Mouse (Mus musculus) brain, adult 2 months (tissue): ENCODE data around the gene Git2.
A peak's percentile ranks its signal among the peaks of the same experiment; 100 is the strongest.

Experiments
- DNase-seq: peaks from one replicate; pipeline ENCODE4 v3.0.0; 2011; ENCODE audit warnings: low read depth, low spot score

Git2 gene

DNA sequence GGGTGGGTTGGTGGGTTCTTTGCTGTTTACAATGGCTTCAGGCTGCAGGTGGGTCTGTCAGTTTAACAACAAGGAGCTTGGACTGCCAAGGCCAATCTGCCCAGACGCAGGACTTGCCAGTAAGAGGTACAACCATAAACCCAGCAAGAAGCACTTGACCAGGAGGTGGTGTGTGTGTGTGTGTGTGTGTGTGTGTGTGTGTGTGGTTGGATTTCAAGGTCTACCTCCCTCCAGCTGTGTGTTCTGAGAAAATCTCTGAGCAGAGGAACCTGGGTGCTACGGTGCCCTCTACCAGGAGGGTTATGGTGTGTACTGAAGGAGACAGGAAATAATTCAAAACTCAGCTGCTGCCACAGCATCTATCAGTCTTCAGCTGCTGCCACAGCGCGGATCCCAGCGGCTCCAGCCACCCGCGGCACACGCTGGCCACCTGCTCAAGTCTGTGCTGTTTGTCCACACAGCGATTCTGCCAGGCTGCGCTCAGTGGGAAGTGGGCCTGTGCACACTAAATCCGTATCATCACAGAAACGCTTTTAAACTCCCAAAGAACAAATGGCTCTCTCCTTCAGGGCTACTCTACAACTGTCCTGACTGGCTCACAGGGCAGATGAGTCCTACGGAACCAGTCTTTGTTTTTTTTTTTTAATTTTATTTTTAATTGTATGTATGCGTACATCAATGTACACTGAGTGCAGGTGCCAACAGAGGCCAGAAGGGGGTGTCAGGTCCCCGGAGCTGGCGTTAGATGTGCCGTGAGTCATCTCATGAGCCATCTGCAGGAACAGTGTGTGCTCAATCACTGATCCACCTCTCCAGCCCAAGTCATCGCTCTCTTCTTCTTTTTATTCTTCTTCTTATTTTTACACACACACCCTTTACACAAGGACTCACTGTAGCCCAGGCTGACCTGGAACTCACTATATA, 10.2 kb downstream of the Git2 start:
- peak; percentile 96 for DNase-seq

DNA sequence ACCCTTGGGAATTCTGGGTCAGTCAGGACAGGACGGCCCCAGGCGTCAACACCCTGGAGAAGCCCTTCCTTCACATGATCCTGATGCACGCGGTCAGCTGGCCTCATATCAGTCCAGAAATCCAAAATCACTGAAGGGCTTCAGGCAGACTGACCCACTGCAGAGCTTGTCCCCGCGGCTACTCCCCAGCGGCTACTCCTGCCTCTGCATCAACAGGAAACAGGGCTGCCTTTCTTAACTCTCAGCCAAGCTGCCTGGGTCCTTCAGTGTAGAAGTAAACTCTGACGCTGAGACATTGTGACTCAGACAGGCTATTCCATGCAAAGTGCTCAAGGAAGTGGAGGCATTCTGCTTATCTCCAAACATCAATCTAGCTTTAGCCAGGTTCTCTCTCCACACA, 13.3 kb downstream of the Git2 start:
- DNase-seq, result no peak

DNA sequence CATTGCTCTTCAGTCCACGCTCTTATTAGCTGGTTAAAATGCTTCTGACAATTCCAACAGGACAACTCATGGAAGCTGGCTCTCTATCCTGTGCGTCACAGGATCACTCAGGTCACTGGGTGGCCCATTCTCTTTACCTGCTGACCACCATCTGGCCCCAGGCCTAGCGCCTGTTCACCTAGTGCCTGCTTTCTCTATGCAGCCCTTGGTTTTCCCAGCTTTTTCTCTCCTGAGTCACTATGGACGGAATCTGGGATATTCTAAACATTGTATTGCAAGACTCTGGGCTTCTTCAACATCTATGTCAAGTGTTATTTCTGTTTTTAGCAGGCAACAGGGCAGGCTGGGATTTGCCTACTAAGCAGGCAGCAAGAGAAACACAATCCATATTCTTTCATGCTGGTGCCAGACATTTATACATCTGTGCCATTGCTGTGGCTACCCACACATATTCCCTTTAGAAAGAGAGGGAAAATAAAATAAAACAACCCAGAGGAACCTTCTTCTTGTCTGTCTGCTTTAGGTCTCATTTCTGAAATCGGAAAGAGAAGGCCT, 15.7 kb downstream of the Git2 start:
- peak; percentile 63 for DNase-seq

DNA sequence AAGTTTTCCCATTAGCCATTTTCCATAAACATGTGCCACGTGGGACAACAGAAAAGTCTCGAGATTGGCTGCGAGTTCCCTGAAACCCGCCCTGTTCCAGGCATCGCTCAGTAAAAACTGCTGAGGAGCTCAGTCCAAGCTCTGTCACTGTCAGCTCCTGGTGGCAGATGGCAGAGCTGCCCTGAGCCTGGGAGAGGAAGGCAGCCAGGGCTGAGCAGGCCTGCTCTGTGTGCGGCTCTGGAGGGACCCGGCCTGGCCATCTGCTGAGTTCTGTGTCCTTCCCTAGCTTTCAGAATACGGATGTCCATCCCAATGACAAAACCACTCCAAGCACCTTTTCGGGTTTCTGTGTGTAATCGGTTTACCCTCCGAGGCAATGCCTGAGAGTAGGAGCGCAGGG, 21.9 kb downstream of the Git2 start:
- peak; percentile 98 for DNase-seq

DNA sequence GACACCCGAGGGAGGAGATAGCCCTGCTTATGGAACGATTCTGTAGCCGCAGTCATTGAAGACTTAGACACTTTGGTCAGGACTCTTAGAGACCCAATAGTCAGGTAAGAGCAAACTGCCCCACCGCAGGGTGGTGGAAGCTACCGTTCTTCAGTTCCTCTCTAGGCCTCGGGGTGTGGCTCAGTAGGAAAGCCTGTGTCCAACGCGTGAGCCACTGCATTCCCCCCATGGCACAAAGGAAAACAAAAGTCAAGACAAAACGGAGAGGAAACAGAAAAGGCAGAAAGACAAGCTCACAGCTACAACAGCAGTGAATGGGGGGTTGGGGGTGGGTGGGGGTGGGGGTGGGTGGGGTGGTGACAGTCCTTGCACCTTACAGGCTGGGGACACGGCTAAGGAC, 22.9 kb downstream of the Git2 start:
- DNase-seq, result no peak

DNA sequence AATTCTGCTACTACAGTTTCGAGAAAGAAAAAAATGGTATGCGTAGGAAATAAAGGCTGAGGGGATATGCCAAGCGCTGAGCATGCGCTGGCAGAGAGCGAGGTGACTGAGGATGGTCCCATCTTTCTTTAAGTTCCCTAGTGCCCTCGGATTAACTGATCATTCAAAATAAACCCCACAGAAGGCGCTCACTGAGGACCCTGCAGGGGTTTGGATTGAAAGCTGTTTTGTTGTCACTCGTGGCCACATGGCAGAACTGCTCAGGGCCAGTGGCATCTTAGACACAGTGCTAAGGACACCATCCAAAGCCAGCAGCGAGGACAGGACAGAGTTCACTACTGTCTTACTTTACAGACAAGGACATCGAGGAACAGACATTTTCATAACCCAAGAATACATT, 25.0 kb downstream of the Git2 start:
- DNase-seq, result no peak

DNA sequence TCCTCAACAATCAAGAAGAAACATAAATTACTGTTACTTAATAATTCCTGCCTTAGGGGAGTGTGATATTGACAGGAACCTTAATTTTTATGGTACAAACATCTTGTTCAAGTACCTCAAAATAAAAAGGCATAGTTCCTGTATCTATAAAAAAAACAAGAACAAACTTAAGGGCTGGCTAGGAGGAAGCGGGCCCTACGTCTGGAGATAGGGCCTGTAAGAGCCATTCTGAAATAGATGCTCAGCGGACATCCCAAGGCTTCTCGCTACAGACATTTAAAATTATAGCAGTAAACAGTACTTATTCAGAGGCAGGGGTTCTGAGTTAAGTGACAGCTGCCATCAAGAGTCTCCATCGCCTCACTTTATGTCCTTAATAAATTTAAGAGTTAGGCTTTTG, 27.8 kb downstream of the Git2 start:
- no peak for DNase-seq

DNA sequence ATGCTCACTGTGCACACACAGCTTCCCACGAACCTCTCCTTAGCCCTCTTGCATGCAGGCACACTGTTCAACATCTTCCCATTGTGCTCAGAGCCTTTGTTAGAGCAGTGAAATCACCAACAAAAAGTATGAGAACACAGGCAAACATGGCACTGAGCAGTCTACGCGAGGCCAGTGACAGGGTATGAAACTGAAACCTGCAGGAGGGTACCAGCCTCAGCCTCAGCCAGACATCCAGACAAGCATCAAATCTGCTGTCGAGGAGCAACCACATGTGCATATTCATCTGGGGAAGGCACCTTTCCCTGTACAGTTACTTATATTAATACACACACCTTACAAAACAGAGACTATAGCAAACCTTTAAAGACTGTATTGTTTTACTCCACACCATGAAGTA, 28.4 kb downstream of the Git2 start:
- DNase-seq, result no peak

DNA sequence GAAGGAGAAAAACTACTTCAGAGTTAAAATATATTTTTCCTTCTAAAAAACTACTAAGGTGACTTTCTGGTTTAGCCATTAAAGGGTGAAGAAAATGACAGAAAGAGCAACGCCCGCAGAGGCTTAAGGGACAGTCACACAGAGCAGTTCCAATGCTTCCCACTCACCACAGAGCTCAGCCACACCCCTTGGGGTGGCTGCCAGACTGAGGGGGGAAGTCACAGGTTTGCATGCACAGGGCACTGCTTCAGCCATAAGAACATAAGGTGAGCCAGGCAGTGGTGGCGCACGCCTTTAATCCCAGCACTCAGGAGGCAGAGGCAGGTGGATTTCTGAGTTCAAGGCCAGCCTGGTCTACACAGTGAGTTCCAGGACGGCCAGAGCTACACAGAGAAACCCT, 29.7 kb downstream of the Git2 start:
- peak; percentile 75 for DNase-seq

DNA sequence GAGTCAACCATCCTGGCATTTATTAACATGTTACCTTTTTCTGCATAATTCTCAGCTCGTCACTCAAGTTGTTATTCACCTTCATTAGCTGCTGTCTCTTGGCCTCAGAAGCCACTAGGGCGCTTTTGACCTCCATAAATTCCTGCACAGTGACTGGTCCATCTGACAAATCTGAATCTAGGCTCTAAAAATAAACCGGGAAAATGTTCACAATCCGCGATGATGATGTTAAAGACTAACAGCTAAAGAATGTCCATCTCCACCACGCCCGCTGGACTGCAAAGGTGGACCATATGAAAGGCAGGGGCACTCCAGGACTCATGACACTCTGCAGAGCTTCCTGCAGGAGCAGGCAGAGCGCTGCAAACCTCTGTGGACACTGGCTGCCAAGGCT, 31.6 kb downstream of the Git2 start:
- DNase-seq, result no peak

DNA sequence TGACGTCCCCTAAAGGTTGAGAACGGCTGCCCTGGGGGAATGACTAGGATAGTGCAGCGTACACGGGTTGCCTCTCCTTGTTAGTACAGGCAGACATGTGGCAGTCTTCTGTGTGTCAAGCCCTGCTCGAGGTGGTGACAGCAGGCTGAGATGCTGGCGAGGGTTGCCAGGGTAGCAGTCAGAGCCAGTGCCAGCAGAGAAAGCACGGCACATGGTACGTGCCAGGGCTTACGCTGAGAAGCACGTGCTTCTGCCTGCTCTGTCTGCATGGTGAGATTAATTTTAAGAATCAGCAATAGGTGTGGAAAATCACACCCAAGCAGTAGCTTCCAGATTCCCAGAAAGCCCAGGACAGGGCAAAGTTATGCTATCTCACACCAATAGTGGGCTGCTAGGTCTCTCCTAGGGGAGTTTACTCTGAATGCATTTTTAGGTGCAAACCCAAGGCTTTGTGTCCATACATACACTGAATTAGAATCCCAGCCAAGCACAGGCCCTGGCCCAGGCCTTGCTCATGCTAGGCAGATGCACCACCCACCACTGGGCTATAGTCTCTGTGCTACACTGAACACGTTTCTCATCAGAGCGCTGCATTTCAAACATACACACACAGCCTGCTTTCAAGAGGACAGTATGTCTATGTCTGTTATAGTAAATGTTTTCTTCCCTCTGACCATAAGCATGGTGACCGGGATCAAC, 32.2 kb downstream of the Git2 start:
- peak; percentile 93 for DNase-seq

DNA sequence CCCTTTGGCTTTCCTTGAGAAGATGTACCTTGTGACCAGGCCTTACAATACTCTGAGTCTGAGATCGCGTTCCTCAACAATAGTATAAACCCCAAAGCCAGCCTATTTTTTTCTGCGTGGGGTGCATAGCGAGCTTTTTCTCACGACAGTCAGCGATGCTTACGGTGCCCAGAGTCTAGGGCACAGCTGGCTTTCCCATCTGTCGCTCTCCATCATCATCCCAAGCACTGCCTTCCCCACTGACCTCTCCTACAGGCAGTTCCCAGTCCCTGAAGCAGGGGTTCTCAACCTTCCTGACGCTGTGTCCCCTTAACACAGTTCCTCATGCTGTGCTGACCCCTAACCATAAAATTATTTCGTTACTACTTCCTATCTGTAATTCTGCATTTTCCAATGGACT, 32.7 kb downstream of the Git2 start:
- DNase-seq, result peak; percentile 65

DNA sequence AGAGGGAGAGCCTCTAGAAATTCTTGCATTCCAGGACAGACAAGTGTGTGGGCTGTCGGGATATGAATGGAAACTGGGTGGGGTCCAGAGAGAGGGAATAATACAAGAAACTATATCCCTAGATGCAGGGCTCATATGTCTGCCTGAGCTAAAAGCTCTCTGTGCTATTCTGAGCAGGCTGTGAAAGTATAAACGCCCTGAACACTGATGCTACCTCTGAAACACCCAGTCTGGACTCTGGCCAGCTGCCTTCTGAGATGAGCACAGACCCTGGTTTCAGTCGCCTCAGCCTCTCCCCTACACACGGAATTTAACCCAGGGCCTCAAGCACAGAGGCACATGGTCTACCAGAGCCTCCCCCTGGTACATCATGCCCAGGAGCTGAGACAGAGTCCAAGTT, 34.7 kb downstream of the Git2 start:
- peak; percentile 39 for DNase-seq

DNA sequence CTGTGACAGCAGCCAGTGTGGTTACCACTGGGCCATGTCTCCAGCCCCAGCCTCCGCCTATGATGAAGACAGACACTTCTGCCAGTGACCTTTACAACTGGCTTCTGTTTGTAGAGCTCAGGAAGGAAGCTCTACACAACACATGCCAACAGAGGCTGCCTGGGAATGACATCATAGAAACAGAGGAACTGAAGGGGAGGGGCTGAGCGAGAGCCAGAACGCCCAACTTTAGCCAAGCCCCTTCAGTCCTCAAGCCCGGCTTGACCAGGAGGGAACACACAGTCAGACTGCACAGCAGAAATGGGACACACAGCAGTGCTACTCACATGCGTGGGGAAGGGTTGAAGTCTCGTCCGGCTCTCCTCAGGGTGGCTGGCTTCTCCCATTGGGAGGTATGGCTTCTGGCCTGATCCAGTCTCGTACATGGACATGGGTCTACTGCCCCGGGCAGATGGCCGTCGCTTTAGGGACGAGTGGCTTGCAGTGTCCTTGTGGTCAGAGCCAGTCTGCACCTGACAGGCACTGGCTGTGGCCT, 36.5 kb downstream of the Git2 start:
- DNase-seq, result peak; percentile 83

DNA sequence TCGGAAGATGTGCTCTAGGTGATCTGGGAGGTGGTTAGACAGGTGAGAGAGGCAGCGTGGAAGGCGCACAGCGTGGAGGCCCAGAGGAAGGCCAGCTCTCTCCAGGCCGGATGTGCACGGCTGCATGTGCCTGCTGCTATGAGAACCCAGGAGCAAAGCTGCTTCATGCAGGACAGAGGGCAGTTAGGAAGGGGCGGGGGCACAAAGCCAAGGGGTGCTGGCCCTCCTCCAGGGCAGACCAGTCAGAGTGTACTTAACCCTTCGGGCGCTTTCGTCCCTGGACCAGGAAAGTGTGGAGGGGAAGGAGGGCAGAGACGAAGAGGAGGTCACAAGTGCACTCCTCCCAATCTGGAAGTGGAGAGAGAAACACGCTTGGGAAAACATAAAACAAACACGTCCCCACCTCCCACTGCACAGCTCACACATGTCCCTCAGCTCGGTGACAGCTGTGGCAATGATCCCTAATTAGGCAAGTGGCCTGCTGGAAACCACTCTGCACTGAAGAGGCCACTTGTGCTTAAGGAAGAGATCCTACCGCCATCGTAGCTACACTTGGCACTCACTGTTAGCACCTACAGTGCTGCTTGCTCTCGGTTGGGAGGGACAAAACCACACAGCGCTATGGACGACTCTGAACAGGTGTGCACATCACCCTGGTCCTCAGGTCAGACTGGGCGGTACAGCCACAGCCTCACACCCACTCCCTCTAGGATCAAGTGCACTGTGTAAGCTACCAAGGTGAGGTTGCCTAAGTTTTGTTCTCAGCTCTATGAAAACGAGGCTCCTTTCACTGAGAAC, 38.0 kb downstream of the Git2 start:
- no peak for DNase-seq

DNA sequence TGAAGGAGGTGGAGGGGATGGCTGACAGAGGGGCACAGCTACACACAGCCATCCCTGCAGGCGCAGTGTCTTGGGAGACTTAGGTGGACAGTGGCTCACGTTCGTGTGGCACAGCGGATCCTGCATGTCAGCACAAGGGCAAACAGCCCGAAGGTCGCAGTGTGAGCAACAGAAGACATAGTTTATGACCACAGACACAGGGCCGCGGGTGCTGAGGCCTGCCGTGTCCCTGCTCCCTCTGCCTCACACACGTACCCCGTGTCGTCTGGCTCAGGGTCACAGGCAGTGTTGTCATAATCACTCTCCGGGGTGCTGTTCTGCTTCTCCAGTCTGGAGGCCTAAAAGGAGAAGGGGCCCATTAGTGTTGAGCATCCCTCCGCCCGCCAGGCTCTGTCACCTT, 41.7 kb downstream of the Git2 start:
- no peak for DNase-seq

DNA sequence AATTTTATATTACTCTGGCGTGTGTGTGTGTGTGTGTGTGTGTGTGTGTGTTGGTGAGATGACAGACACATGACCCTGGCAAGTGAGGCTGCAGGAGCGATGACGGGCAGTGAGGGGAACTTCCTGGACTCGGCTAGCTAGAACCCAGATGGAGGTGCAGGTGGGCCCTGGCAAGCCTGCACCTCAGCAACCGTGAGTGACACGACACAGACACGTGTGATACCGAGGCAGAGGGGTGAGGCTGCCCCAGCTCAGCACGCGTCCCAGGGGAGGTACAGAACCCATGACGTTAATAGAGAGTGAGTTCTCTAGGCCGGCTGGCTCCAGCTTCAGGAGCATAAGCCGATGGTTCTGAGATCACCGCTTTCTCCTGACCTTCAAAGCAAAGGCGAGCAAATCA, 43.3 kb downstream of the Git2 start:
- DNase-seq, result peak; percentile 52

DNA sequence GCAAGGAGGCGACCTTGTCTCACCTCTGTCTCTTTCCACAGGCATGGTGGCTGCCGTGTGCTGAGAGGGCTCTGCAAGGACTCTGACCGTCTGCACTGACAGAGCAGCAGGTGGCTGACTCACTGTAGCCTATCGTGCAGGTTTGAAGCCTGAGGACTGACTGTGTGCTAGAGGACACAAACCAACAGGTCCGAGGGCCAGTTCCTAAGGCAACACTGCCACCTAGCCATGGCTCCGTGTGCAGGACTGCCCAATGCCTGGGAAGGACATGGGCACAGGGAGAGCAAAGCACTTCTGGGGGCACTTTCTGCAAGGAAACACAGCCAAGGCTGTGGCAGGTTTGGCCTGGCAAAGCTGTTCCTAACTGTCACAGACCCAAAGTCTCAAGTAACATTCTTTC, 43.8 kb downstream of the Git2 start:
- peak; percentile 44 for DNase-seq

DNA sequence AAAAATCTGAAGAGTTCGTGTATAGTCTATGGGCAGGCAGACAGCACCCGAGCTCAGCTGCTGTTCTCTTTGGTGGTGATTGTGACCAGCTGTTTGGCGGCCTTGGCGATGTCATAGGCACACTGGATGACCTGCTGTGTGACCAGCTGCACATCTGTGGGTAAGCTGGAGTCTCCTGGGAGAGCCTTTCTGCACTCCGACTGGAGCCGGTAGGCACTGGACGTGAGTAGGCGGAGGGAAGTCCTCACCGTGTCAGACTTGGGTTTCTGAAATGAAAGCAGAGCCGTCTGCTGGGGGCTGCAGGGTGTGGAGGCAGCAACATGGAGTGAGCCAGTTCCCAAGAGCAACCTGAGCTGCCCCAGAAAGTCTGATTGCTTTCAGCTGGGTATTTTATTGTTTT, 45.2 kb downstream of the Git2 start:
- DNase-seq, result no peak

DNA sequence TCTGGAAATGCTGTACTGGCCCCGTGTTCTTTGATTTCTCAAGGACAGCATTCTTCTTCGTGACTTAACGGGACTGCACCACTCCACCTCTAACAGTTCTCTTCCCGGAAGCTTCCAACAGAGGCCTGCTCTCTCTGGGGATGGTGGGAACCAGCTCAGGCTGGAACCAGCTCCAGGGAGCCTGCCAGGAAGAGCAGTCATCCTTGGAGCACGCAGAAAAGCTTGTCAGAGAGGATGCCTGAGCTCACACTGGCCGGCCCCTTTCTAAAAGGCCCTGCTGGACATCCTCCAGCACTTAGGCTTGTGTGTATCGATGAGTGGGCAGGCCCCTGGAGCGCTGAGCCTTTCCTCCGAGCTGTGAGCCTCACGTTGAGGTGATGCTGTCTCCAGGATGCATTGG, 47.2 kb downstream of the Git2 start:
- DNase-seq, result no peak

DNA sequence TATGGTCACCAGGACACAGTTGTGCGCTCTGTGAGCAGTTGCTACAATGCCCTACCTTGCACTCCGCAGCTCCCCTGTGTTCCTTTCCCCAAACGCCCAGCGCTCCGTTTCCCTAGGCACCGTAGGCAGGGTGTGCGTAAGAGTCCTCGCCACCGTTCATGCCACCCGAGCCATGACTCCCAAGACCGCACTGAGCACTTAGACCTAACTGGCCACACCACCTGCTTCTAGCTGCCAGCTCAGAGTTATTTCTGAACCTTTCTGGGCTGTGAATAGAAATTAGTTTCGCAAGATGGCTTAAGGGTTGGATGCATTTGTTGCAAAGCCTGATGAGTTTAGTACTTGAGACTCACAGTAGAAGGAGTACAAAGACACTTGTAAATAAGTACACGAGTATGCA, 52.5 kb downstream of the Git2 start:
- DNase-seq, result no peak

DNA sequence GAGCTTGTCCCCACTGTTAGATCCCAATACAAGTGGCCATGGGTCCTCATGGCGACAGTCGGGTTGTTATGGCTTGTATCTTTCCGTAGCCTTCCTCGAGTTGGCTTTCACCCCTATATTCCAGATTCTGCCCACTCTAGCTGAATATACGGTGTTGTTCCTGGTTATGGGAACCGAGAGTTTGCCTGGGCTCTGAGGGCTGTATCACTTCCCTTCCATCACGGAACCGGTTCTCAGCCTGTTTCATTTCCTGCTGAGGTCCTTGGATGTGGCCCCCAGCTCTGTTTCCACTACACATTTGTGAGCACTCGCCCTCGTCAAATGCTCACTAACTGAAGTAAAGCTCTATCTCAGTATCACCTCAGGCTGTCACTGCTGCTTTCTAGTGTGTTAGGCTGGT, 53.3 kb downstream of the Git2 start:
- no peak for DNase-seq
